Mouse (Mus musculus) heart, embryonic 10.5 days (tissue): ENCODE data around the gene Emilin1. TPM values are rescaled to one million over a fixed set of nuclear protein-coding genes. Genes with fewer than 3 reads are reported as not detected.
A peak's percentile ranks its signal among the peaks of the same experiment; 100 is the strongest.

Source experiments
- DNase-seq: peaks from one replicate; pipeline ENCODE4 v3.0.0-alpha.2; 2017; ENCODE audit warnings: low spot score
- H3K27ac ChIP-seq: fragments of 300-500 bp; sonication (generic); 2 replicates; pipeline ENCODE4 v1.5.1; 2016; ENCODE audit warnings: mild to moderate bottlenecking
- H3K27me3 ChIP-seq: fragments of 300-500 bp; sonication (generic); 2 replicates; pipeline ENCODE4 v1.6.1; 2016; ENCODE audit warnings: mild to moderate bottlenecking; ENCODE audit not compliant: poor library complexity, insufficient read depth, severe bottlenecking
- H3K36me3 ChIP-seq: fragments of 300-500 bp; sonication (generic); 2 replicates; pipeline ENCODE4 v1.6.1; 2016; ENCODE audit warnings: mild to moderate bottlenecking, moderate library complexity
- H3K4me1 ChIP-seq: fragments of 300-500 bp; sonication (generic); 2 replicates; pipeline ENCODE4 v1.6.1; 2016; ENCODE audit warnings: mild to moderate bottlenecking
- H3K4me3 ChIP-seq: fragments of 300-500 bp; sonication (generic); 2 replicates; pipeline ENCODE4 v1.5.1; 2016; ENCODE audit warnings: mild to moderate bottlenecking, moderate library complexity
- H3K9me3 ChIP-seq: fragments of 300-500 bp; sonication (generic); 2 replicates; pipeline ENCODE4 v1.6.1; 2016; ENCODE audit warnings: mild to moderate bottlenecking, moderate library complexity
- WGBS: fragments of 180-500 bp; shearing (Covaris S2); methylation state at CpG from one replicate; pipeline ENCODE4 v1.1.7; 2016; 5-methylcytosine and 5-hydroxymethylcytosine counted together
- polyA plus RNA-seq: library from polyadenylated mRNA; unstranded; fragments of >200 nt; fragmentation: Nextera tagmentation; extraction: Ambion mirVana; gene quantifications from 2 replicates; pipeline ENCODE4 v1.2.1, GENCODE M21; 2016

Gene Emilin1
- polyA plus RNA-seq, 1 experiment from 2014 or later, result 166 TPM

- no peak for DNase-seq
- Histone ChIP-seq H3K4me1 (peaks cover 9% of the 10 kb centered on the region; the same call in 1 of the 2 replicates), H3K27ac (no peak overlapping the region), H3K27me3 (peaks cover 20% of the 10 kb centered on the region), H3K36me3 (no peaks in the 10 kb centered on the region), H3K9me3 (no peaks in the 10 kb centered on the region), H3K4me3 (no peak overlapping the region)
- 95% methylated on average over 2 of the region's 2 CpGs for WGBS
Measured at GRCm38 (mm10) chr5:30943004-30943403, 29.8 kb downstream of the Emilin1 start.

GRCm38 (mm10) chr5:30944344-30944743 is 31.1 kb downstream of the Emilin1 start:
- H3K27ac ChIP-seq, result no peak overlapping the region
- no peak overlapping the region for H3K4me3 ChIP-seq
- no peaks in the 10 kb centered on the region for H3K36me3 ChIP-seq
- H3K9me3 ChIP-seq, result no peaks in the 10 kb centered on the region
- H3K4me1 ChIP-seq, result peaks cover 17% of the 10 kb centered on the region
- peaks cover 20% of the 10 kb centered on the region for H3K27me3 ChIP-seq
- WGBS, result 85% methylated on average over 6 of the region's 6 CpGs
- DNase-seq, result no peak

GRCm38 (mm10) chr5:30944956-30945781 is 32.0 kb downstream of the Emilin1 start, which contains the start of gene Cgref1:
Gene Cgref1, minus strand, starts transcription at chr5:30945591.
- H3K27me3 ChIP-seq, result peaks cover 20% of the 10 kb centered on the region
- no peaks in the 10 kb centered on the region for H3K36me3 ChIP-seq
- peak within 1 kb of the TSS; percentile 84 for H3K27ac ChIP-seq
- no peaks in the 10 kb centered on the region for H3K9me3 ChIP-seq
- peak; percentile 81 for DNase-seq
- peaks cover 21% of the 10 kb centered on the region for H3K4me1 ChIP-seq
- 5% methylated on average over 44 of the region's 44 CpGs for WGBS
- peak within 1 kb of the TSS; percentile 66 for H3K4me3 ChIP-seq

- Histone ChIP-seq H3K4me1 (peaks cover 25% of the 10 kb centered on the region), H3K27me3 (peaks cover 20% of the 10 kb centered on the region), H3K9me3 (no peaks in the 10 kb centered on the region), H3K4me3 (no peak overlapping the region), H3K36me3 (peaks cover 18% of the 10 kb centered on the region), H3K27ac (no peak overlapping the region)
- WGBS, result 78% methylated on average over 5 of the region's 5 CpGs
- DNase-seq, result no peak
Measured at GRCm38 (mm10) chr5:30948620-30949019, 35.4 kb downstream of the Emilin1 start.

DNA sequence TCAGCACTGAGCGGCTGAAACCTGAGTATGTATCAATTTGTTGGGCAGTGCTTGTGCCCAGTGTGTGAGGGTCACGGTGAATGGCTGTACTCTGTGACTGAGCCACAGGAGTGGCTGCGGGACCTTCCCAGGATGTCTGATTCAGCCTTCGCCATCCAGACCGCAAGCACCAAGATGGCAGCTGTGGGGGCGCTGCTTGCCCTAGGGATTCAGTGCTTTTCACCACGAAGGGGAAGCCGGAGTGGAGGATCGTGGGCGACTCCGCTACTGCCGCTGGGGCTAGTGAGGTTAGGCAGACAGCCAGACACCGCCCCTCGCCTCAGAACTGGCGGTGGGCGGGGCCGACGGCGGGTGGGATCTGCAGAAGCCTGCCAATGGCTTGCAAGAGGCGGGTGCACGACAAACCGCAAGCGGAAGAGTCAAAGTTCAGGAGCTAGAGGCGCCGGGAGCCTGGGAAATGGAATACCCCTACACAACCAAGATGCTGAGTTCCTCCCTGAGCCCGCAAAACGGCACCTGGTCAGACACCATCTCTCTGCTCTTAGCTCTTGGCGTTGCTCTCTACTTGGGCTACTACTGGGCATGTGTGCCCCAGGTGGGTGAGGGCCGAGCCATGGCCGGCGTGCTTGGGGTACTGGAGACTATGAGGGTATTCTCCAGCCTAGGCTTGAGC is 36.6 kb downstream of the Emilin1 start:
- WGBS, result under 1% methylated on average over 31 of the region's 31 CpGs

DNA sequence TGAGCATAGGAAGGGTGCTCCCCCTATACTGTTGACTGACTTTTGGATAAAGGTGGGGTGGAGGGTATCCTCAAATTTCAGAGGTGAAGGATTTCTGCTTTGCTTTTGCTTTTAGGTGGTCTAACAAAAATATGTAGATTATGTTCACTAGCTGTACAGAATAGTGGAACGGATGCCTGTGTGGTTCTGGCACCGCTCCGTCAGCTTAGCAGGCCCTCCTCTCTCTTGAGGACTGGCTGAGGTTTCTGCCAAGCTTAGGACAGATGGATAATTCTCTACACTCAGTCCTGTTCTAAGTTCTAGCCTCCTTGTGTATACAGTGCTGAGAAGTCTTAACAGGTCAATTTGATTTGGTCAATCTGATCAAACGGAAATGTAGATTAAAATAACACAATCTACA is 37.2 kb downstream of the Emilin1 start:
- WGBS, result 66% methylated on average over 4 of the region's 4 CpGs
- H3K4me1 ChIP-seq, result peaks cover 18% of the 10 kb centered on the region
- peaks cover 37% of the 10 kb centered on the region for H3K36me3 ChIP-seq
- H3K4me3 ChIP-seq, result peak overlapping the region; percentile 73
- no peaks in the 10 kb centered on the region for H3K9me3 ChIP-seq
- H3K27me3 ChIP-seq, result peaks cover 6% of the 10 kb centered on the region; the same call in 1 of the 2 replicates
- no peak for DNase-seq
- H3K27ac ChIP-seq, result 0 out of 2 replicates have a peak overlapping the region, but pooled peaks have one; percentile 77

More for the DNA sequence above, 36.6 kb downstream of the Emilin1 start:
- Histone ChIP-seq H3K27ac (peak overlapping the region; percentile 77), H3K9me3 (no peaks in the 10 kb centered on the region), H3K4me1 (peaks cover 25% of the 10 kb centered on the region), H3K36me3 (peaks cover 30% of the 10 kb centered on the region), H3K4me3 (peak overlapping the region; percentile 73), H3K27me3 (peaks cover 13% of the 10 kb centered on the region)
- peak; percentile 97 for DNase-seq

DNA sequence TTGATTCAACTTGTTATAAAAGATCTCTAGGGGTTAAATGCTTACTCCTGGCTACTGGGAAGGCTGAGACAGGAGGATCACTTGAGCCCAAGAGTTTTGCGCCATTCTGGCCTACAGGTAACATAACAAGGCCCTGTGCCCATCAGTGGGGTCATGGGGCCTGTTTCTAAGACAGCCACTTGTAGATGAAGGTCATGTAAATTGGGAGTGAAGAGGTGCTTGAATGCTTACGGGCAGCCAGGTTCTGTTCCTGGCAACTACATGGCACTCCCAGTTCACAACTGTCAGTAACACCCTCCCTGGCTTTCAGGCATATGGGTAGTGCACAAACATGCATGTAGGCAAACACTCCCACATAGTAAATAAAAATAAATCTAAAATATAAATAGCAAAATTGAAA is 37.7 kb downstream of the Emilin1 start:
- WGBS, result 80% methylated on average over 2 of the region's 2 CpGs
- Histone ChIP-seq H3K27me3 (0 out of 2 replicates have a peak, but pooled peaks cover 2% of the 10 kb centered on the region), H3K9me3 (no peaks in the 10 kb centered on the region), H3K4me3 (no peak overlapping the region), H3K27ac (no peak overlapping the region), H3K4me1 (peaks cover 16% of the 10 kb centered on the region), H3K36me3 (peaks cover 41% of the 10 kb centered on the region)
- no peak for DNase-seq

- no peak for DNase-seq
- H3K27me3 ChIP-seq, result no peaks in the 10 kb centered on the region
- no peak overlapping the region for H3K27ac ChIP-seq
- H3K4me3 ChIP-seq, result no peak overlapping the region
- peaks cover 44% of the 10 kb centered on the region for H3K36me3 ChIP-seq
- no peaks in the 10 kb centered on the region for H3K9me3 ChIP-seq
- H3K4me1 ChIP-seq, result peaks cover 16% of the 10 kb centered on the region
- WGBS, result 87% methylated on average over 6 of the region's 6 CpGs
Measured at GRCm38 (mm10) chr5:30951706-30952105, 38.5 kb downstream of the Emilin1 start.

DNA sequence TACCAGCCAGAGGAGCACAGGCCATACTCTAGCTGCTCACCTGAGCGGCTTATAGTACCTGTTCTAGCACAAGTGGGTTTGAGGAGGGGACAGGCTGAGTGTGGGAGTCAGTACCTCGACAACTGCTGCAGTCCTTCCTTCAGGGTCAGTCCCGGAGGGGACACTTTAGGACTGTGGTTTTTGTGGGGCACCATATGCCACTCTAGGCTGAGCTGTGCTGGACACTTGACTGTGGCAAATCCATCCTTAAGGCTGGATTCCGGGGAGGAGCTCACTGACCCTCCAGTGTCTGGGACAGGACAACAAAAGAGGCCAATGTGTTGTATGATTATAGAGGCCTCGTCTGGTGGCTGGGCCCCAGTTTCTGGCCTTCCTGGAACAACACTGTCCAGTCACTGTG is 39.3 kb downstream of the Emilin1 start:
- WGBS, result 88% methylated on average over 5 of the region's 5 CpGs
- peaks cover 47% of the 10 kb centered on the region for H3K36me3 ChIP-seq
- DNase-seq, result no peak
- H3K9me3 ChIP-seq, result no peaks in the 10 kb centered on the region
- no peaks in the 10 kb centered on the region for H3K27me3 ChIP-seq
- H3K27ac ChIP-seq, result no peak overlapping the region
- H3K4me1 ChIP-seq, result peaks cover 17% of the 10 kb centered on the region
- H3K4me3 ChIP-seq, result no peak overlapping the region

DNA sequence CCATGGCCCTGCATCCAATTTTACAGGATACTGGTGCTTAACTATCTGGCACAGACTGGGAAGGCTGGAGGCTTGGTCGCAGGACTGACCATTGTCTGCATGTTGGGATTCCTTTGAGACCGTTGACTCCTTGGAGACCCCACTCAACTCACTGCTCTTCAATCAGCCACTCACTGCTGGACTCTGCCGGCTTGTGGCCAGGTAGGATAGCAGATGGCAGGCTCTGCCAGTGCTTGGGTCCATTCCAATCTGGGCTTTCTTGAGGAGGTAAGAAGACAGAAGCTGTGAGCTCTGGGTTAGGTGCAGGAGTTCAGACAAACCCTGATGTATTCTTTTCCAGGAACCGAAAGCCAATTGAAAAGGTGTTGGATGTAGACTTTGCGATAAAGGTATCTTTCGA is 40.9 kb downstream of the Emilin1 start:
- Histone ChIP-seq H3K27ac (no peak overlapping the region), H3K4me3 (no peak overlapping the region), H3K9me3 (no peaks in the 10 kb centered on the region), H3K4me1 (peaks cover 27% of the 10 kb centered on the region), H3K27me3 (no peaks in the 10 kb centered on the region), H3K36me3 (peaks cover 60% of the 10 kb centered on the region)
- no peak for DNase-seq
- WGBS, result 96% methylated on average over 6 of the region's 6 CpGs

DNA sequence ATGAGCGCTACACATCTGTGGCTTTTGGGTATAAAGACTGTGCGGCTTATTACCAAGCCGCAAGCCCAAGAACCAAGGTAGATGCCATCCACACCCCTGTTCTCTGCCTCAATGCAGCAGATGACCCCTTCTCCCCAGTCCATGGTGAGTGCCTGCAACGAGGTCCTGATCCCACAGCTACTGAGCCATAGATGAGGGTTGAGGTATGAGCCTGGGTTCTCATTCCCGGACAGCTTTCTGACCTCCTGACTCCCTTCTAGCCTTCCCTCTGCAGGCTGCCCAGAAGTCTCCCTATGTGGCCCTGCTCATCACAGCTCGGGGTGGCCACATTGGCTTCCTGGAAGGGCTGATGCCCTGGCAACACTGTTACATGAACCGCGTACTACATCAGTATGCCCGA is 41.4 kb downstream of the Emilin1 start:
- no peaks in the 10 kb centered on the region for H3K9me3 ChIP-seq
- no peak overlapping the region for H3K4me3 ChIP-seq
- WGBS, result 94% methylated on average over 9 of the region's 9 CpGs
- H3K27me3 ChIP-seq, result no peaks in the 10 kb centered on the region
- peaks cover 28% of the 10 kb centered on the region for H3K4me1 ChIP-seq
- DNase-seq, result no peak
- no peak overlapping the region for H3K27ac ChIP-seq
- H3K36me3 ChIP-seq, result peaks cover 60% of the 10 kb centered on the region

DNA sequence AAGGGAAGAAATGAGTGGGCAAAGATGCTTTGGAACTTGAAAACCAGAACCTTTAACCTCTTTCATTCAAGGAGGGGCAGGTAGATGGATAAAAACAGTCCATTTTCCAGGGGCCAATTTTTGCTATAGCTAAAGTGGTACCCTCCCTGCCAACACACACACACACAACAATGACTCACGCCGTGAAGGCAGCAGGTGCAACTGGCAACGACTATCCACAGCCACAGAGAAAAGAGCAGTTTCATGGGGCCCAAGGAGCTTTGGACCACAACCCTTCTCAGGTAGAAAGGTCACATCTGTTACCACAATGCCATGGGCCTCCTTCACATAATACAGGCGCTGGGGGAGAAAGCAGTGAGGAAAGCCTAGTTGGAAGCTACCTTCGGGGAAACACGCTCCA is 42.5 kb downstream of the Emilin1 start:
- WGBS, result 89% methylated on average over 6 of the region's 6 CpGs
- peaks cover 23% of the 10 kb centered on the region for H3K4me1 ChIP-seq
- DNase-seq, result no peak
- H3K27me3 ChIP-seq, result no peaks in the 10 kb centered on the region
- H3K36me3 ChIP-seq, result peaks cover 60% of the 10 kb centered on the region
- H3K4me3 ChIP-seq, result no peak overlapping the region
- H3K27ac ChIP-seq, result no peak overlapping the region
- no peaks in the 10 kb centered on the region for H3K9me3 ChIP-seq

- no peak overlapping the region for H3K27ac ChIP-seq
- no peak overlapping the region; the same call in 1 of the 2 replicates for H3K4me3 ChIP-seq
- no peak for DNase-seq
- H3K4me1 ChIP-seq, result peaks cover 23% of the 10 kb centered on the region
- H3K36me3 ChIP-seq, result peaks cover 49% of the 10 kb centered on the region
- WGBS, result 91% methylated on average over 6 of the region's 6 CpGs
- H3K9me3 ChIP-seq, result no peaks in the 10 kb centered on the region
- no peaks in the 10 kb centered on the region for H3K27me3 ChIP-seq
Measured at GRCm38 (mm10) chr5:30957891-30958290, 44.7 kb downstream of the Emilin1 start.
